Mouse (Mus musculus) midbrain, embryonic 14.5 days (tissue): ENCODE results near the gene Mafk. TPM values are rescaled to one million over a fixed set of nuclear protein-coding genes. Genes with fewer than 3 reads are reported as not detected.

ENCODE experiments used
- ATAC-seq: fragments of 200-750 bp; cut with Nextera tagmentation; 2 replicates; pipeline ENCODE4 v1.8.0; 2017; ENCODE audit warnings: moderate number of reproducible peaks, moderate library complexity; ENCODE audit not compliant: low FRiP score, low TSS enrichment
- DNase-seq: peaks from one replicate; pipeline ENCODE4 v3.0.0-alpha.2; 2015
- H3K27ac ChIP-seq: fragments of 300-500 bp; sonication (generic); replicated peaks from 2 replicates; pipeline ENCODE4 v1.5.1; 2014; ENCODE audit warnings: mild to moderate bottlenecking, low read depth, low read length, moderate library complexity
- H3K27me3 ChIP-seq: fragments of 300-500 bp; sonication (generic); 2 replicates; pipeline ENCODE4 v1.6.1; 2014; ENCODE audit warnings: low read length, control low read depth, mixed read lengths; ENCODE audit not compliant: control insufficient read depth, insufficient read depth
- H3K36me3 ChIP-seq: fragments of 300-500 bp; sonication (generic); 2 replicates; pipeline ENCODE4 v1.6.1; 2014; ENCODE audit warnings: low read length, control low read depth; ENCODE audit not compliant: control insufficient read depth, insufficient read depth
- H3K4me1 ChIP-seq: fragments of 300-500 bp; sonication (generic); 2 replicates; pipeline ENCODE4 v1.6.1; 2014; ENCODE audit warnings: mild to moderate bottlenecking, antibody characterized with exemption, low read length, control low read depth; ENCODE audit not compliant: control insufficient read depth, insufficient read depth
- H3K4me2 ChIP-seq: fragments of 300-500 bp; sonication (generic); 2 replicates; pipeline ENCODE4 v1.6.1; 2014; ENCODE audit warnings: mild to moderate bottlenecking, low read length, moderate library complexity
- H3K4me3 ChIP-seq: fragments of 300-500 bp; sonication (generic); replicated peaks from 2 replicates; pipeline ENCODE4 v1.5.1; 2014; ENCODE audit warnings: low read depth, low read length
- H3K9ac ChIP-seq: fragments of 300-500 bp; sonication (generic); replicated peaks from 2 replicates; pipeline ENCODE4 v1.6.1; 2014; ENCODE audit warnings: mild to moderate bottlenecking, low read length, moderate library complexity
- H3K9me3 ChIP-seq: fragments of 300-500 bp; sonication (generic); 2 replicates; pipeline ENCODE4 v1.6.1; 2016; ENCODE audit warnings: low read length, control low read depth, mixed read lengths; ENCODE audit not compliant: control insufficient read depth
- WGBS: fragments of 180-500 bp; shearing (Covaris S2); extraction: QIAGEN DNeasy Blood & Tissue Kit; methylation state at CpG from one replicate; pipeline ENCODE4 v1.1.7; 2014; 5-methylcytosine and 5-hydroxymethylcytosine counted together
- polyA plus RNA-seq: library from polyadenylated mRNA; unstranded; fragments of >200 nt; fragmentation: Nextera tagmentation; extraction: Ambion mirVana; gene quantifications from 2 replicates; pipeline ENCODE4 v1.2.1, GENCODE M21; 2014

Mafk gene
- polyA plus RNA-seq, 1 experiment from 2014 or later, result 9.2 TPM

DNA sequence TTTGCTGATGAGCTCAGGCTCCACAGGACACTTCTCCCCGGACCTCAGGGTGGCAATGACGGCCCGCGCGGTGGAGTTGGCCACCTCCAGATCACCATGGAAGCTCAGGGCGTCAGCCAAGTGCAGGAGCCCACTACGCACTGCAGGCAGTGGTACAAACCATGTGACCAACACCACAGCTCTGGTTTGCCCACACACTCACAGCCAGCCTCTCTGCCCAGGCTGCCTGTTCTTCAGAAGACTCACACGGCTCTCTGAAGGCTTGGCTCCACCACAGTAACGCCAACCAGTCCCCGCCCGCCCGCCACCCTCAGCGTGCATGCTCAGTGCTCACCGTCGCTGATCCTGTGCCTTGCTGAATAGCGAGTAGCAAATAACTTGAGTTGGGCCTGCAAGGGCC, 33.2 kb upstream of the Mafk start:
- Histone ChIP-seq H3K36me3 (peaks cover 96% of the 10 kb centered on the region), H3K4me3 (no peak overlapping the region), H3K27me3 (no peaks in the 10 kb centered on the region), H3K9ac (no peak overlapping the region), H3K9me3 (no peaks in the 10 kb centered on the region), H3K4me1 (no peaks in the 10 kb centered on the region), H3K27ac (no peak overlapping the region), H3K4me2 (no peak overlapping the region)
- DNase-seq (no peak), ATAC-seq (no peak)
- WGBS, result 89% methylated on average over 16 of the region's 16 CpGs

GRCm38 (mm10) chr5:139764296-139764695, 27.0 kb upstream of the Mafk start:
- H3K4me3 ChIP-seq, result no peak overlapping the region
- H3K9me3 ChIP-seq, result no peaks in the 10 kb centered on the region
- H3K4me1 ChIP-seq, result no peaks in the 10 kb centered on the region
- ATAC-seq (no peak), DNase-seq (peak; percentile 60)
- WGBS, result 76% methylated on average over 11 of the region's 11 CpGs
- no peak overlapping the region for H3K9ac ChIP-seq
- H3K27ac ChIP-seq, result no peak overlapping the region
- peaks cover 99% of the 10 kb centered on the region for H3K36me3 ChIP-seq
- H3K27me3 ChIP-seq, result no peaks in the 10 kb centered on the region
- no peak overlapping the region for H3K4me2 ChIP-seq

GRCm38 (mm10) chr5:139768216-139768615, 23.1 kb upstream of the Mafk start:
- Histone ChIP-seq H3K27ac (no peak overlapping the region), H3K9ac (no peak overlapping the region), H3K4me2 (no peak overlapping the region), H3K4me3 (no peak overlapping the region), H3K4me1 (no peaks in the 10 kb centered on the region), H3K27me3 (no peaks in the 10 kb centered on the region), H3K36me3 (peaks cover 98% of the 10 kb centered on the region), H3K9me3 (no peaks in the 10 kb centered on the region)
- ATAC-seq (no peak), DNase-seq (no peak)
- WGBS, result 95% methylated on average over 8 of the region's 8 CpGs

GRCm38 (mm10) chr5:139775216-139775926, 15.9 kb upstream of the Mafk start, which contains the start of gene Ints1:
Gene Ints1, minus strand, starts transcription at chr5:139775674.
- peak within 1 kb of the TSS; percentile 97 for H3K4me2 ChIP-seq
- no peaks in the 10 kb centered on the region for H3K9me3 ChIP-seq
- H3K4me1 ChIP-seq, result peaks cover 8% of the 10 kb centered on the region; the same call in 1 of the 2 replicates
- H3K9ac ChIP-seq, result peak within 1 kb of the TSS; percentile 72
- H3K4me3 ChIP-seq, result peak within 1 kb of the TSS; percentile 88
- peak; percentile 90 for ATAC-seq
- under 1% methylated on average over 55 of the region's 55 CpGs for whole genome bisulfite sequencing
- H3K27ac ChIP-seq, result peak within 1 kb of the TSS; percentile 28; the same call in 1 of the 2 replicates
- peaks cover 33% of the 10 kb centered on the region for H3K36me3 ChIP-seq
- DNase-seq, result peak; percentile 99
- no peaks in the 10 kb centered on the region for H3K27me3 ChIP-seq

GRCm38 (mm10) chr5:139776966-139777365, 14.3 kb upstream of the Mafk start:
- peaks cover 17% of the 10 kb centered on the region for H3K36me3 ChIP-seq
- no peak overlapping the region for H3K4me2 ChIP-seq
- H3K4me3 ChIP-seq, result no peak overlapping the region
- H3K27me3 ChIP-seq, result no peaks in the 10 kb centered on the region
- WGBS, result 80% methylated on average over 5 of the region's 5 CpGs
- DNase-seq (no peak), ATAC-seq (no peak)
- H3K9ac ChIP-seq, result no peak overlapping the region
- no peaks in the 10 kb centered on the region for H3K9me3 ChIP-seq
- H3K27ac ChIP-seq, result no peak overlapping the region
- H3K4me1 ChIP-seq, result peaks cover 8% of the 10 kb centered on the region; the same call in 1 of the 2 replicates

- no peaks in the 10 kb centered on the region for H3K4me1 ChIP-seq
- no peaks in the 10 kb centered on the region for H3K36me3 ChIP-seq
- no peak overlapping the region for H3K4me3 ChIP-seq
- DNase-seq, result no peak
- no peak overlapping the region for H3K9ac ChIP-seq
- ATAC-seq, result no peak
- H3K27me3 ChIP-seq, result no peaks in the 10 kb centered on the region
- 83% methylated on average over 8 of the region's 8 CpGs for WGBS
- no peak overlapping the region for H3K4me2 ChIP-seq
- H3K27ac ChIP-seq, result no peak overlapping the region
- H3K9me3 ChIP-seq, result no peaks in the 10 kb centered on the region
Measured at GRCm38 (mm10) chr5:139781406-139781805, 9.9 kb upstream of the Mafk start.

GRCm38 (mm10) chr5:139789466-139789865, 1.8 kb upstream of the Mafk start:
- no peaks in the 10 kb centered on the region for H3K36me3 ChIP-seq
- H3K4me1 ChIP-seq, result peaks cover 11% of the 10 kb centered on the region
- no peak overlapping the region for H3K4me3 ChIP-seq
- no peak overlapping the region for H3K9ac ChIP-seq
- no peak overlapping the region for H3K27ac ChIP-seq
- ATAC-seq, result no peak
- H3K27me3 ChIP-seq, result no peaks in the 10 kb centered on the region
- 57% methylated on average over 4 of the region's 4 CpGs for WGBS
- DNase-seq, result no peak
- H3K4me2 ChIP-seq, result no peak overlapping the region
- no peaks in the 10 kb centered on the region for H3K9me3 ChIP-seq

GRCm38 (mm10) chr5:139792159-139792775, 954 bp downstream of the Mafk start:
- Histone ChIP-seq H3K9me3 (no peaks in the 10 kb centered on the region), H3K27me3 (no peaks in the 10 kb centered on the region), H3K27ac (no peak overlapping the region), H3K4me2 (peak overlapping the region; percentile 100), H3K36me3 (no peaks in the 10 kb centered on the region), H3K4me1 (peaks cover 21% of the 10 kb centered on the region), H3K9ac (peak overlapping the region; percentile 62; the same call in 1 of the 2 replicates), H3K4me3 (peak overlapping the region; percentile 75)
- ATAC-seq, result no peak
- WGBS, result 25% methylated on average over 11 of the region's 11 CpGs
- no peak for DNase-seq

GRCm38 (mm10) chr5:139792966-139793337, 1.6 kb downstream of the Mafk start:
- ATAC-seq (no peak), DNase-seq (no peak)
- H3K27me3 ChIP-seq, result no peaks in the 10 kb centered on the region
- no peak overlapping the region for H3K4me3 ChIP-seq
- WGBS, result 52% methylated on average over 3 of the region's 3 CpGs
- no peaks in the 10 kb centered on the region for H3K36me3 ChIP-seq
- H3K4me2 ChIP-seq, result peak overlapping the region; percentile 100
- H3K9me3 ChIP-seq, result no peaks in the 10 kb centered on the region
- no peak overlapping the region for H3K9ac ChIP-seq
- H3K27ac ChIP-seq, result no peak overlapping the region
- H3K4me1 ChIP-seq, result peaks cover 27% of the 10 kb centered on the region
